Comparison of ENCODE assay signal across 9 mouse cellular contexts in the genomic region with DNA sequence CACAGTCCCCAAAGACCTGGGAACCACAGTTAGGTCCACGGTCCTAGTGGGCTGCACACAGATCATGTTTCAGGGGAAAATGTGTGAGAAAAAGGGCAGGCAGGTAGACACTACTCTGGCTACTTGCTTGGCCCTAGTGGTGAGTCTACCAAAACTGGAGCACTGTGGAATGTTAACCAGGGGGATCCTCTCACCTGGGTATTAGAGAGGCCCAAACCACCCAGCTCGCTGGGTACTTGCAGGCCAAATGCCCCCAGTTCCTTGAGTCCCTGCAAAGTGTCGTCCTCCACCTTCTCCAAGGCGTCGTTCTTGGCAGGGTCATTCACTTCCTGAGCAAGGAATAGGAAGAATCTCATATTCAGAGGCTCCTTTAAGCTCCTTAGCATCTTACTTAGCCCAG. TPM values are rescaled to one million over a fixed set of nuclear protein-coding genes. Genes with fewer than 3 reads are reported as not detected.
A peak's percentile ranks its signal among the peaks of the same experiment; 100 is the strongest.
DNase-seq lines count a peak whose midpoint lies in the region; ATAC-seq and TF ChIP-seq lines count a peak whose summit lies in the region.
"Had no signal": no experiment of that assay in that cellular context is flagged by ENCODE, and none has a peak within 500 bp of the region (broad histone marks: within the 10 kb centered on the region; RNA-seq: fewer than 3 reads in every experiment).

No protein-coding gene starts in this region.

- WGBS in heart, embryonic 12.5 days = 59% methylated on average over 5 of the region's 5 CpGs
- WGBS in heart, embryonic 10.5 days = 52% methylated on average over 5 of the region's 5 CpGs
- WGBS in midbrain, embryonic 12.5 days = 60% methylated on average over 5 of the region's 5 CpGs
- WGBS in midbrain, embryonic 11.5 days = 66% methylated on average over 5 of the region's 5 CpGs
- 62% methylated on average over 5 of the region's 5 CpGs for WGBS in liver, embryonic 12.5 days (ENCODE audit: insufficient replicate concordance)
- 64% methylated on average over 5 of the region's 5 CpGs for WGBS in stomach, postnatal 0 days

- no peaks in the 10 kb centered on the region for H3K27me3 ChIP-seq in heart, embryonic 12.5 days (replicated peaks)
- H3K27me3 ChIP-seq in heart, embryonic 10.5 days (ENCODE audit: insufficient read depth, poor library complexity, severe bottlenecking) = no peaks in the 10 kb centered on the region
- no peaks in the 10 kb centered on the region for H3K27me3 ChIP-seq in midbrain, embryonic 12.5 days
- no peaks in the 10 kb centered on the region for H3K27me3 ChIP-seq in midbrain, embryonic 11.5 days (ENCODE audit: control insufficient read depth, insufficient read depth, low read length)
- H3K27me3 ChIP-seq in liver, embryonic 12.5 days (replicated peaks) = no peaks in the 10 kb centered on the region
- H3K27me3 ChIP-seq in stomach, postnatal 0 days (ENCODE audit: control insufficient read depth, insufficient read depth, low read length) = no peaks in the 10 kb centered on the region

- TF ChIP-seq CTCF in stomach, postnatal 0 days (IDR thresholded peaks at IDR 0.05; ENCODE audit: low read depth) = no peak

- no peak overlapping the region for H3K27ac ChIP-seq in heart, embryonic 12.5 days (ENCODE audit: poor library complexity, severe bottlenecking)
- H3K27ac ChIP-seq in heart, embryonic 10.5 days = no peak overlapping the region
- H3K27ac ChIP-seq in midbrain, embryonic 12.5 days (replicated peaks) = no peak overlapping the region
- H3K27ac ChIP-seq in midbrain, embryonic 11.5 days (ENCODE audit: low read depth, low read length) = no peak overlapping the region
- no peak overlapping the region for H3K27ac ChIP-seq in liver, embryonic 12.5 days
- H3K27ac ChIP-seq in stomach, postnatal 0 days (replicated peaks) = no peak overlapping the region

- no peak overlapping the region for H3K4me3 ChIP-seq in heart, embryonic 12.5 days
- H3K4me3 ChIP-seq in heart, embryonic 10.5 days = no peak overlapping the region
- no peak overlapping the region for H3K4me3 ChIP-seq in midbrain, embryonic 12.5 days
- H3K4me3 ChIP-seq in midbrain, embryonic 11.5 days (ENCODE audit: low read depth, low read length) = no peak overlapping the region
- peak overlapping the region; percentile 68; the same call in 1 of the 2 replicates for H3K4me3 ChIP-seq in liver, embryonic 12.5 days
- H3K4me3 ChIP-seq in stomach, postnatal 0 days (ENCODE audit: low read depth, low read length) = no peak overlapping the region

- H3K36me3 ChIP-seq in heart, embryonic 12.5 days = peaks cover 49% of the 10 kb centered on the region
- H3K36me3 ChIP-seq in heart, embryonic 10.5 days = peaks cover 45% of the 10 kb centered on the region
- H3K36me3 ChIP-seq in midbrain, embryonic 12.5 days = peaks cover 48% of the 10 kb centered on the region
- peaks cover 28% of the 10 kb centered on the region for H3K36me3 ChIP-seq in midbrain, embryonic 11.5 days (ENCODE audit: control insufficient read depth, insufficient read depth, low read length)
- peaks cover 50% of the 10 kb centered on the region for H3K36me3 ChIP-seq in liver, embryonic 12.5 days
- H3K36me3 ChIP-seq in stomach, postnatal 0 days (ENCODE audit: control insufficient read depth, insufficient read depth, low read length) = peaks cover 35% of the 10 kb centered on the region

- no peak for ATAC-seq in heart, embryonic 12.5 days (ENCODE audit: insufficient number of reproducible peaks, low FRiP score)
- no peak for ATAC-seq in midbrain, embryonic 12.5 days (ENCODE audit: low FRiP score, low read depth)
- ATAC-seq in midbrain, embryonic 11.5 days (ENCODE audit: low FRiP score) = no peak
- no peak for ATAC-seq in liver, embryonic 12.5 days
- ATAC-seq in stomach, postnatal 0 days (ENCODE audit: low FRiP score, low TSS enrichment) = no peak

- no peaks in the 10 kb centered on the region for H3K9me3 ChIP-seq in heart, embryonic 12.5 days (replicated peaks)
- no peaks in the 10 kb centered on the region for H3K9me3 ChIP-seq in heart, embryonic 10.5 days
- H3K9me3 ChIP-seq in midbrain, embryonic 12.5 days = no peaks in the 10 kb centered on the region
- H3K9me3 ChIP-seq in midbrain, embryonic 11.5 days (ENCODE audit: control insufficient read depth, low read length) = no peaks in the 10 kb centered on the region
- H3K9me3 ChIP-seq in liver, embryonic 12.5 days (replicated peaks) = no peaks in the 10 kb centered on the region
- no peaks in the 10 kb centered on the region for H3K9me3 ChIP-seq in stomach, postnatal 0 days (ENCODE audit: control insufficient read depth, low read length)

- DNase-seq in heart, embryonic 10.5 days (ENCODE audit: low spot score) = no peak
- no peak for DNase-seq in midbrain, embryonic 11.5 days (ENCODE audit: low spot score, missing footprints)
- no peak for DNase-seq in stomach, postnatal 0 days (ENCODE audit: low spot score)
- no peak for DNase-seq in gastrocnemius, postnatal 10 days
- no peak for DNase-seq in adrenal gland, adult 2 months
- DNase-seq: right cerebral cortex, postnatal 4 days had no signal

- H3K9ac ChIP-seq in heart, embryonic 12.5 days = peak overlapping the region; percentile 86
- H3K9ac ChIP-seq in midbrain, embryonic 12.5 days (replicated peaks) = 0 out of 2 replicates have a peak overlapping the region, but pooled peaks have one; percentile 74
- H3K9ac ChIP-seq in midbrain, embryonic 11.5 days (ENCODE audit: low read length) = no peak overlapping the region
- peak overlapping the region; percentile 82 for H3K9ac ChIP-seq in liver, embryonic 12.5 days
- no peak overlapping the region for H3K9ac ChIP-seq in stomach, postnatal 0 days (ENCODE audit: low read length)

- no peak for TF ChIP-seq EP300 in stomach, postnatal 0 days (optimal IDR thresholded peaks at IDR 0.05)

- H3K4me2 ChIP-seq in heart, embryonic 12.5 days = peak overlapping the region; percentile 85
- H3K4me2 ChIP-seq in midbrain, embryonic 12.5 days (replicated peaks) = no peak overlapping the region
- H3K4me2 ChIP-seq in midbrain, embryonic 11.5 days = no peak overlapping the region
- peak overlapping the region; percentile 84 for H3K4me2 ChIP-seq in liver, embryonic 12.5 days
- peak overlapping the region; percentile 85; the same call in 1 of the 2 replicates for H3K4me2 ChIP-seq in stomach, postnatal 0 days (replicated peaks; ENCODE audit: low read depth)

- H3K4me1 ChIP-seq in heart, embryonic 12.5 days (replicated peaks) = peaks cover 30% of the 10 kb centered on the region
- peaks cover 32% of the 10 kb centered on the region for H3K4me1 ChIP-seq in heart, embryonic 10.5 days
- H3K4me1 ChIP-seq in midbrain, embryonic 12.5 days = peaks cover 41% of the 10 kb centered on the region
- peaks cover 24% of the 10 kb centered on the region for H3K4me1 ChIP-seq in midbrain, embryonic 11.5 days (ENCODE audit: control insufficient read depth, insufficient read depth, low read length)
- peaks cover 42% of the 10 kb centered on the region for H3K4me1 ChIP-seq in liver, embryonic 12.5 days
- H3K4me1 ChIP-seq in stomach, postnatal 0 days (replicated peaks; ENCODE audit: control insufficient read depth, insufficient read depth) = peaks cover 4% of the 10 kb centered on the region; the same call in 1 of the 2 replicates

RNA-seq across cellular contexts. Expression of gene Acadvl, which starts 1.2 kb away (rescaled TPM):
- 126 and 129 TPM in 2 replicates for polyA plus RNA-seq in heart, embryonic 12.5 days (2016; fragmentation: Nextera tagmentation; extraction: Ambion mirVana)
- polyA plus RNA-seq in heart, embryonic 10.5 days (2016; fragmentation: Nextera tagmentation; extraction: Ambion mirVana) = 79.1 and 102 TPM in 2 replicates
- polyA plus RNA-seq in midbrain, embryonic 12.5 days (2016; fragmentation: Nextera tagmentation; extraction: Ambion mirVana) = 50.7 and 57.9 TPM in 2 replicates
- 46.5 and 47.8 TPM in 2 replicates for polyA plus RNA-seq in midbrain, embryonic 11.5 days (2014; fragmentation: Nextera tagmentation; extraction: Ambion mirVana)
- 89.9 and 91.3 TPM in 2 replicates for polyA plus RNA-seq in liver, embryonic 12.5 days (2016; fragmentation: Nextera tagmentation; extraction: Ambion mirVana)
- 136 and 143 TPM in 2 replicates for polyA plus RNA-seq in stomach, postnatal 0 days (2015; fragmentation: Nextera tagmentation; extraction: Ambion mirVana)
- 100 to 1,000 TPM; 217 to 254 TPM for total RNA-seq in gastrocnemius, postnatal 10 days (2021)
- 100 to 1,000 TPM; 426 to 754 TPM for total RNA-seq in adrenal gland, adult 2 months (2021)
- polyA plus RNA-seq in adrenal gland, adult 2 months (2012; rRNA removed) = 171 and 186 TPM in 2 replicates

RNA-seq across cellular contexts. Expression of gene Dlg4, which starts 2.7 kb away (rescaled TPM):
- polyA plus RNA-seq in heart, embryonic 12.5 days (2016; fragmentation: Nextera tagmentation; extraction: Ambion mirVana) = 4.2 and 6.0 TPM in 2 replicates
- 5.7 and 9.3 TPM in 2 replicates for polyA plus RNA-seq in heart, embryonic 10.5 days (2016; fragmentation: Nextera tagmentation; extraction: Ambion mirVana)
- 23.9 and 30.2 TPM in 2 replicates for polyA plus RNA-seq in midbrain, embryonic 12.5 days (2016; fragmentation: Nextera tagmentation; extraction: Ambion mirVana)
- polyA plus RNA-seq in midbrain, embryonic 11.5 days (2014; fragmentation: Nextera tagmentation; extraction: Ambion mirVana) = 11.2 and 15.2 TPM in 2 replicates
- 2.3 and 2.7 TPM in 2 replicates for polyA plus RNA-seq in liver, embryonic 12.5 days (2016; fragmentation: Nextera tagmentation; extraction: Ambion mirVana)
- 2.6 and 3.9 TPM in 2 replicates for polyA plus RNA-seq in stomach, postnatal 0 days (2015; fragmentation: Nextera tagmentation; extraction: Ambion mirVana)
- total RNA-seq in gastrocnemius, postnatal 10 days (2021) = 10 to 100 TPM; 16.5 to 28.7 TPM
- 10 to 100 TPM; 22.9 to 32.4 TPM for total RNA-seq in adrenal gland, adult 2 months (2021)
- 21.7 and 22.1 TPM in 2 replicates for polyA plus RNA-seq in adrenal gland, adult 2 months (2012; rRNA removed)

RNA-seq across cellular contexts. Expression of gene Dvl2, which starts 13.7 kb away (rescaled TPM):
- 25.8 and 26.1 TPM in 2 replicates for polyA plus RNA-seq in heart, embryonic 12.5 days (2016; fragmentation: Nextera tagmentation; extraction: Ambion mirVana)
- 29.5 and 40.3 TPM in 2 replicates for polyA plus RNA-seq in heart, embryonic 10.5 days (2016; fragmentation: Nextera tagmentation; extraction: Ambion mirVana)
- polyA plus RNA-seq in midbrain, embryonic 12.5 days (2016; fragmentation: Nextera tagmentation; extraction: Ambion mirVana) = 45.3 and 49.2 TPM in 2 replicates
- 29.0 and 30.0 TPM in 2 replicates for polyA plus RNA-seq in midbrain, embryonic 11.5 days (2014; fragmentation: Nextera tagmentation; extraction: Ambion mirVana)
- 13.4 and 13.7 TPM in 2 replicates for polyA plus RNA-seq in liver, embryonic 12.5 days (2016; fragmentation: Nextera tagmentation; extraction: Ambion mirVana)
- polyA plus RNA-seq in stomach, postnatal 0 days (2015; fragmentation: Nextera tagmentation; extraction: Ambion mirVana) = 9.8 and 11.1 TPM in 2 replicates
- total RNA-seq in gastrocnemius, postnatal 10 days (2021) = 10 to 100 TPM in 1 of 2 experiments, 1 to 10 TPM in 1; 8.2 to 14.7 TPM
- 10 to 100 TPM; 11.2 to 12.2 TPM for total RNA-seq in adrenal gland, adult 2 months (2021)
- polyA plus RNA-seq in adrenal gland, adult 2 months (2012; rRNA removed) = 20.2 and 22.2 TPM in 2 replicates

RNA-seq across cellular contexts. Expression of gene Phf23, which starts 18.5 kb away (rescaled TPM):
- 51.0 and 54.1 TPM in 2 replicates for polyA plus RNA-seq in heart, embryonic 12.5 days (2016; fragmentation: Nextera tagmentation; extraction: Ambion mirVana)
- 51.8 and 73.3 TPM in 2 replicates for polyA plus RNA-seq in heart, embryonic 10.5 days (2016; fragmentation: Nextera tagmentation; extraction: Ambion mirVana)
- 89.4 and 96.5 TPM in 2 replicates for polyA plus RNA-seq in midbrain, embryonic 12.5 days (2016; fragmentation: Nextera tagmentation; extraction: Ambion mirVana)
- 51.5 and 53.4 TPM in 2 replicates for polyA plus RNA-seq in midbrain, embryonic 11.5 days (2014; fragmentation: Nextera tagmentation; extraction: Ambion mirVana)
- polyA plus RNA-seq in liver, embryonic 12.5 days (2016; fragmentation: Nextera tagmentation; extraction: Ambion mirVana) = 39.5 and 40.9 TPM in 2 replicates
- 34.4 and 38.5 TPM in 2 replicates for polyA plus RNA-seq in stomach, postnatal 0 days (2015; fragmentation: Nextera tagmentation; extraction: Ambion mirVana)
- total RNA-seq in gastrocnemius, postnatal 10 days (2021) = 10 to 100 TPM; 22.2 to 28.9 TPM
- total RNA-seq in adrenal gland, adult 2 months (2021) = 10 to 100 TPM; 52.2 to 57.6 TPM
- polyA plus RNA-seq in adrenal gland, adult 2 months (2012; rRNA removed) = 9.7 and 19.0 TPM in 2 replicates

RNA-seq across cellular contexts. Expression of gene Gabarap, which starts 23.1 kb away (rescaled TPM):
- 445 and 451 TPM in 2 replicates for polyA plus RNA-seq in heart, embryonic 12.5 days (2016; fragmentation: Nextera tagmentation; extraction: Ambion mirVana)
- polyA plus RNA-seq in heart, embryonic 10.5 days (2016; fragmentation: Nextera tagmentation; extraction: Ambion mirVana) = 365 and 379 TPM in 2 replicates
- 552 and 567 TPM in 2 replicates for polyA plus RNA-seq in midbrain, embryonic 12.5 days (2016; fragmentation: Nextera tagmentation; extraction: Ambion mirVana)
- 566 and 590 TPM in 2 replicates for polyA plus RNA-seq in midbrain, embryonic 11.5 days (2014; fragmentation: Nextera tagmentation; extraction: Ambion mirVana)
- 260 and 270 TPM in 2 replicates for polyA plus RNA-seq in liver, embryonic 12.5 days (2016; fragmentation: Nextera tagmentation; extraction: Ambion mirVana)
- 536 and 544 TPM in 2 replicates for polyA plus RNA-seq in stomach, postnatal 0 days (2015; fragmentation: Nextera tagmentation; extraction: Ambion mirVana)
- total RNA-seq in gastrocnemius, postnatal 10 days (2021) = 100 to 1,000 TPM; 195 to 228 TPM
- 100 to 1,000 TPM; 487 to 580 TPM for total RNA-seq in adrenal gland, adult 2 months (2021)
- 226 and 315 TPM in 2 replicates for polyA plus RNA-seq in adrenal gland, adult 2 months (2012; rRNA removed)

Comparison
In these comparisons a context has a peak if more than half of its experiments do, and no peak if none do; other contexts are left out.
1. H3K9ac ChIP-seq: peak in heart, embryonic 12.5 days (single experiment), midbrain, embryonic 12.5 days (single experiment) and liver, embryonic 12.5 days (single experiment); none in midbrain, embryonic 11.5 days (single experiment) and stomach, postnatal 0 days (single experiment).
2. H3K4me2 ChIP-seq: peak in heart, embryonic 12.5 days (single experiment), liver, embryonic 12.5 days (single experiment) and stomach, postnatal 0 days (single experiment); none in midbrain, embryonic 12.5 days (single experiment) and midbrain, embryonic 11.5 days (single experiment).